Mouse (Mus musculus) retina, embryonic 14.5 days (tissue): ENCODE measurements around the gene Pla2g4e.

ENCODE experiments used
- DNase-seq: peaks from one replicate; pipeline ENCODE4 v3.0.0-alpha.2; 2015; ENCODE audit warnings: low spot score

Gene Pla2g4e

DNA sequence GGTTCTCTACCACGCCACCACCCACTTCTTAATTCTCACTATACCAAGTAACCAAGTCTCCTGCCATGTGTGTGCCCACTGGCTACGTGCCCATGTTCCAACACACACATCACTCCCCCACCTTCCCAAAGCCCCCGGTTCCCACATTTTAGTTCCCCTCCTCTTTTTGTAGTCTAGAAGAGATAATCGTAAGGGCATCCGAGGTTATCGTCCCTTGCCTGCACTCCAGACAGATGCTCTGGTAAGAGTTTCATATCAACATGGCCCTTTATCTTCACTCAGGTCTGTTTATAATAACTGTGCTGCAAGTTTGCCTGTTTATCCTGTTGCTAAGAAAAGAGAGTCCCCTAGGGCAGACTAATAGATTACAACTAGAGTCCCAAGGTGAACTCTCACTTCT lies 127.8 kb downstream of the Pla2g4e start:
- DNase-seq, result no peak
